Mouse (Mus musculus) neural tube, embryonic 12.5 days (tissue): ENCODE measurements around the gene Haus7. TPM values are rescaled to one million over a fixed set of nuclear protein-coding genes. Genes with fewer than 3 reads are reported as not detected.
"Not testable (repeated sequence)": the region's sequence is repeated elsewhere in the genome, so short reads cannot be mapped to it uniquely, and the experiment has no call there.

Experiments
- ATAC-seq: fragments of 200-750 bp; cut with Nextera tagmentation; 2 replicates; pipeline ENCODE4 v1.8.0; 2017; ENCODE audit warnings: low read depth, mild to moderate bottlenecking, moderate TSS enrichment, moderate library complexity; ENCODE audit not compliant: low FRiP score
- H3K27ac ChIP-seq: fragments of 300-500 bp; sonication (generic); 2 replicates; pipeline ENCODE4 v1.5.1; 2016
- H3K27me3 ChIP-seq: fragments of 300-500 bp; sonication (generic); replicated peaks from 2 replicates; pipeline ENCODE4 v1.6.1; 2016; ENCODE audit warnings: mild to moderate bottlenecking
- H3K36me3 ChIP-seq: fragments of 300-500 bp; sonication (generic); 2 replicates; pipeline ENCODE4 v1.6.1; 2016; ENCODE audit warnings: mild to moderate bottlenecking
- H3K4me1 ChIP-seq: fragments of 300-500 bp; sonication (generic); 2 replicates; pipeline ENCODE4 v1.6.1; 2016
- H3K4me2 ChIP-seq: fragments of 300-500 bp; sonication (generic); replicated peaks from 2 replicates; pipeline ENCODE4 v1.6.1; 2016; ENCODE audit warnings: mild to moderate bottlenecking
- H3K4me3 ChIP-seq: fragments of 300-500 bp; sonication (generic); 2 replicates; pipeline ENCODE4 v1.5.1; 2016
- H3K9ac ChIP-seq: fragments of 300-500 bp; sonication (generic); 2 replicates; pipeline ENCODE4 v1.6.1; 2016; ENCODE audit warnings: mild to moderate bottlenecking
- H3K9me3 ChIP-seq: fragments of 300-500 bp; sonication (generic); 2 replicates; pipeline ENCODE4 v1.6.1; 2016; ENCODE audit warnings: mild to moderate bottlenecking
- WGBS: fragments of 180-500 bp; shearing (Covaris S2); methylation state at CpG from one replicate; pipeline ENCODE4 v1.1.7; 2016; 5-methylcytosine and 5-hydroxymethylcytosine counted together
- polyA plus RNA-seq: library from polyadenylated mRNA; unstranded; fragments of >200 nt; fragmentation: Nextera tagmentation; extraction: Ambion mirVana; gene quantifications from 2 replicates; pipeline ENCODE4 v1.2.1, GENCODE M21; 2016

The Haus7 gene
- polyA plus RNA-seq, 1 experiment from 2014 or later: 62.8 TPM

GRCm38 (mm10) chrX:73451949-73452348 is 6.9 kb downstream of the Haus7 start:
- H3K36me3 ChIP-seq: no peaks in the 10 kb centered on the region; the same call in 1 of the 2 replicates
- H3K27me3 ChIP-seq: no peaks in the 10 kb centered on the region
- no peak for ATAC-seq
- H3K27ac ChIP-seq: no peak overlapping the region
- WGBS: 29% methylated on average over 2 of the region's 2 CpGs
- H3K4me3 ChIP-seq: no peak overlapping the region
- H3K9me3 ChIP-seq: no peaks in the 10 kb centered on the region
- H3K4me2 ChIP-seq: no peak overlapping the region
- H3K9ac ChIP-seq: no peak overlapping the region
- no peaks in the 10 kb centered on the region for H3K4me1 ChIP-seq

DNA sequence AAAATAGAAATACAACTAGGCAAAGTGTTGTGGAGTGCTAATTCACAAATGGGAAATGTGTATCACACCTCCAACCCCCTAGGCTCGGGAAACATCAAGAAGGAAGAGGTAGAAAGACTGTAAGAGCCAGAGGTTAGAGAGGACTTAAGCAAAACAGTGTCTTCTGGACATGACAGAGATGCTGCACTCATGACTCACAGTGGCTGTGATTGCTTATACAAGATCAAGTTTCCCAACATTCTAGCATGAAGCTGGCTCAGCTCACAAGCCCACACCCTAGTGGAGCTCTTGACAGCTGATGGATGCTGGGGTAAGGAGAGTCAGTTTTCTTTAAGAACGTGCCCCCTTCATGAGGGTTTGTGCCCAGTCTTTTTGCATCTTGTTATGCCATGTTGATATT is 17.4 kb downstream of the Haus7 start:
- Histone ChIP-seq H3K27me3 (no peaks in the 10 kb centered on the region), H3K36me3 (0 out of 2 replicates have a peak, but pooled peaks cover 3% of the 10 kb centered on the region), H3K4me2 (no peak overlapping the region), H3K4me3 (no peak overlapping the region), H3K27ac (no peak overlapping the region), H3K9ac (no peak overlapping the region), H3K4me1 (no peaks in the 10 kb centered on the region), H3K9me3 (no peaks in the 10 kb centered on the region)
- WGBS: 77% methylated on average over 2 of the region's 2 CpGs
- ATAC-seq: no peak

DNA sequence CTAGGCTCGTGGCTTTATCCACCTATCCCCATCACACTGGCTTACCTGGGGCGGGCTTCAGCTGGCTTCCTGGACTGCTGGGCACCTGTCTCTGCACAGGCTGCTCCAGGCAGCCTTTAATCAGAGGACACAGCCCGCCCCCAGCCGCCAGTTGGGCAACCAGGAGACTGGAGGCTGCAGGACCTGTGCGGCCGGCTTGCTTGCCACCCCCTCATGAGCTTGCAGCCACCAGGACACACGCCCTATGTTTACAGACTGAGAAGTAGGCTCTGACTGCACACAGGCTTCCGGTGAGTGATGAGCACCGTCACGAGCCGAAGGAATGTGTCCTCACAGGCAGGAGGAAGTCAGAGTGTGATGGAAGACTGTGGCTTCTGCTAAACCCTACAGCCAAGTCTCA is 23.6 kb downstream of the Haus7 start, which contains the start of gene Trex2:
TSS of gene Trex2 (minus strand) at position 93 of the 400 bp plus-strand sequence.
- ATAC-seq: no peak

DNA sequence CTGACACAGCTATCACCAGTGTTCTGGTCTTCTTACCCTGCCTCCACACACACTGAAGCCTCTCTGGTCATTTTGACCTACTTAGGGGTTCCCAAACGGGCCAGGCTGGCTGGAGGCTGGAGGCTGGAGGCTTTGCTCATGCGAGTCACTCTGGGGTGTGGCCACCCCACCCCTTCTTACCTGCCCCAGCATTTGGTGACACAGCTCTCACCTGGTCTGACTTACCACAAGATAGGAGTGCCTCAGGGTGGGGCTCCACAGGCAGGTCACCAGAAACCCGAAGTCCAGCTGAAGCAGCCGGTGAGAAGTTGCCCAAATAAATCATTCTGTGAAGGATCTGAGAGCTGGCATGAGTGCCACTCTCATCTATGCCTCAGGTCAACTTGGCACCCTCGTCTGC is 26.0 kb downstream of the Haus7 start:
- ATAC-seq: no peak
- H3K4me2 ChIP-seq: no peak overlapping the region

More for the DNA sequence above, 23.6 kb downstream of the Haus7 start, which contains the start of gene Trex2:
- no peak within 1 kb of the TSS for H3K4me3 ChIP-seq
- H3K4me1 ChIP-seq: no peaks in the 10 kb centered on the region
- no peak within 1 kb of the TSS for H3K4me2 ChIP-seq
- H3K27me3 ChIP-seq: no peaks in the 10 kb centered on the region
- 0 out of 2 replicates have a peak, but pooled peaks cover 5% of the 10 kb centered on the region for H3K36me3 ChIP-seq
- no peak within 1 kb of the TSS for H3K27ac ChIP-seq
- no peaks in the 10 kb centered on the region for H3K9me3 ChIP-seq
- H3K9ac ChIP-seq: no peak within 1 kb of the TSS
- 86% methylated on average over 11 of the region's 11 CpGs for WGBS

GRCm38 (mm10) chrX:73430036-73430435 is 28.8 kb downstream of the Haus7 start:
- no peaks in the 10 kb centered on the region for H3K36me3 ChIP-seq
- no peaks in the 10 kb centered on the region for H3K4me1 ChIP-seq
- ATAC-seq: no peak
- no peak overlapping the region for H3K27ac ChIP-seq
- no peak overlapping the region for H3K9ac ChIP-seq
- 80% methylated on average over 2 of the region's 2 CpGs for WGBS
- H3K9me3 ChIP-seq: no peaks in the 10 kb centered on the region
- no peak overlapping the region for H3K4me3 ChIP-seq
- H3K4me2 ChIP-seq: no peak overlapping the region
- H3K27me3 ChIP-seq: no peaks in the 10 kb centered on the region

More for the DNA sequence above, 26.0 kb downstream of the Haus7 start:
- 76% methylated on average over 5 of the region's 5 CpGs for WGBS
- Histone ChIP-seq H3K4me1 (no peaks in the 10 kb centered on the region), H3K9me3 (no peaks in the 10 kb centered on the region), H3K4me3 (no peak overlapping the region), H3K36me3 (0 out of 2 replicates have a peak, but pooled peaks cover 5% of the 10 kb centered on the region), H3K9ac (no peak overlapping the region), H3K27ac (no peak overlapping the region), H3K27me3 (no peaks in the 10 kb centered on the region)

DNA sequence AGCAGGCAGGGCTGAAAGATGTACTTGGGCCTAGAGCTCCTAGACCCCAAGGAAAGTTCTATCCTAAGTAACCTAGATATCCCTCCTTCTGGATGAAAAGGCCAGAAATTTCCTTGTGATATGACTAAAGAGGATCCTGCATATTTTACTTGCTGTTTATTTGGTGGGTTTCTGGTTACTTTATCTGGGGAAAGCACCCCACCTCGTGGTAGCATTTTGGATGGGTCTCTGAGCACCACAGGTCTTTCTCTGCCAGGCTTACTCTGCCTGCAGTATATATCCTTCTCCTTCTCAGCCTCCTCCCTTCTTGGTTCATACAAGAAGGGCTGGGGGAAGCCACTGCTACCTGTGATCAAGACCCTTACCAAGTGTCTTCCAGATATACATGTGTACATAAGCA is 46.1 kb downstream of the Haus7 start:
- Histone ChIP-seq H3K9ac (no peak overlapping the region), H3K27ac (no peak overlapping the region), H3K9me3 (no peaks in the 10 kb centered on the region), H3K4me2 (no peak overlapping the region), H3K4me3 (no peak overlapping the region), H3K4me1 (no peaks in the 10 kb centered on the region), H3K27me3 (no peaks in the 10 kb centered on the region), H3K36me3 (no peaks in the 10 kb centered on the region)
- ATAC-seq: no peak
- 24% methylated on average over 1 of the region's 1 CpGs for WGBS

DNA sequence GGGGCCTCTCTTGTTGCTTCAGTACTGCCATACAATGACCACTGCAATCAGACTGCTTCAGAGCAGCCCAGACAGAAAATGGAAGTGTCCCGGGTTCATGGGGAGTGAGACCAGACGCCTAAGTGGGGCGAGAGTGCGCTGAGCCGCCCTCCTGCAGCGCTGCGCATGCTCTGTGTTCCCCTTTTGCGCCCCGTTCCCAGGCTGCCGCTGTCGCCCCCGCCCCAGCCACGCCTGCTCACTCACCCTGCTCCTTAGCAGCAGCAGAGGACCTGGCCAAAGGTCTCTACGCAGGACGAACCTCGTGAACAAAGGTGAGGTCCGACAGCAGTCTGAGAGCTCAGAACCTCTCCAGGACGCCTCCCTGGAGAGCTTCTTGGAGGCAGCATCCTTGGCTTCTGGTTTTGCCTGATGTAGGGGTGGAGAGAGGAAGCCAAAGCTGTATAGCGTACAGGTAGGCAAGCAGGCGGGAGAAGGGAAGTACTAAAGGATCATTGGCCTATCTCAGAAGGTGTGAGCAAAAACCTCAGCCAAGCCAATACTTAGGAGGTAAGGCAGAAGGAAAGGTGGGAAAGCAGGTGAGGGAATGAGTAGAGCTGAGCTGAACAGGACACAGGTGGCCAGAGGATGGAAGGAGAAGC is 47.8 kb downstream of the Haus7 start, which contains the start of gene Zfp92:
TSS of gene Zfp92 (plus strand) at position 217 of the 638 bp plus-strand sequence.
- Histone ChIP-seq H3K4me2 (peak within 1 kb of the TSS; percentile 57), H3K9me3 (no peaks in the 10 kb centered on the region), H3K27me3 (no peaks in the 10 kb centered on the region), H3K36me3 (no peaks in the 10 kb centered on the region), H3K27ac (no peak within 1 kb of the TSS), H3K9ac (no peak within 1 kb of the TSS), H3K4me3 (peak within 1 kb of the TSS; percentile 21), H3K4me1 (no peaks in the 10 kb centered on the region)
- 22% methylated on average over 20 of the region's 20 CpGs for WGBS
- ATAC-seq: no peak

DNA sequence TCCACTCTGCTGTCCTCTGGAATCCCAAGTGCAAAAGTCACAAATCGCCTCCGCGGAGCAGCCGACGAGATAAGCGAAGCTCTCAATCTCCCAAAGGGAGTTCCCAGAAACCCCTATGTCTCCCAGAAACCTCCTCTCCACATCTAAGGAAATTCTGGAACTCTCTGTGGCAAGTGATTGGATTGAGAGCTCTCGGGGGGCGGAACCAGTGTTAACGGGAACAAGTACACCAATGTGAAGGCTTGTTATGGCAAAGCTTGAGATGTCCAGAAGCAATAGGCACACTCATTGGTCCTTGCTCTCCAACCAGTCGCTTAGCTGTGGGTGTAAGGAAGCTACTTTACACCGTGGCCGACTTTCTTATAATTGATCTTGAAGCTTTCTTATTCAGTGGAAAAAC is 57.2 kb downstream of the Haus7 start:
- Histone ChIP-seq H3K9ac (no peak overlapping the region), H3K27me3 (no peaks in the 10 kb centered on the region), H3K4me3 (no peak overlapping the region), H3K4me1 (no peaks in the 10 kb centered on the region), H3K27ac (no peak overlapping the region), H3K4me2 (no peak overlapping the region), H3K9me3 (no peaks in the 10 kb centered on the region), H3K36me3 (no peaks in the 10 kb centered on the region)
- 93% methylated on average over 12 of the region's 12 CpGs for WGBS
- no peak for ATAC-seq

DNA sequence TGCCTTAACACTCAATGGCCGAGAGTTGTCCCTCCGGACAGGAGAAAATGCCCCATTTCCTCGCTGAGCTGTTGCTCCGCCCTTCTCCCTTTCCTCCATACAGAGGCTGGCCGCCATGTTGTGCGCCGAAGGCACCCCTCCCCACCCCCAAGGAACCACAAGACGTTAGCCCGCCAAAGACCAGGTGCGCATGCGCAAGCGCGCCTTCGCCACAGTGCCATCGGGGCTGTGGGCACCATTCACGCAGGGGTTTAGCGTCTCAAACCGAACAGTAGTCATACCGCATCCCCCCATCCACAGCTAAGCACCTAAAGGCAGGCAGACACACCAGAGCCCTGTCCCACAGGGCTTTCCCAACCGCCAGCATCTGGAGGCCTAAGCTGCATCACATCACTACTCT is 57.9 kb downstream of the Haus7 start:
- 90% methylated on average over 20 of the region's 20 CpGs for WGBS
- no peak for ATAC-seq
- Histone ChIP-seq H3K9me3 (no peaks in the 10 kb centered on the region), H3K4me1 (no peaks in the 10 kb centered on the region), H3K27me3 (no peaks in the 10 kb centered on the region), H3K27ac (no peak overlapping the region), H3K4me2 (no peak overlapping the region), H3K4me3 (no peak overlapping the region), H3K36me3 (no peaks in the 10 kb centered on the region), H3K9ac (no peak overlapping the region)

DNA sequence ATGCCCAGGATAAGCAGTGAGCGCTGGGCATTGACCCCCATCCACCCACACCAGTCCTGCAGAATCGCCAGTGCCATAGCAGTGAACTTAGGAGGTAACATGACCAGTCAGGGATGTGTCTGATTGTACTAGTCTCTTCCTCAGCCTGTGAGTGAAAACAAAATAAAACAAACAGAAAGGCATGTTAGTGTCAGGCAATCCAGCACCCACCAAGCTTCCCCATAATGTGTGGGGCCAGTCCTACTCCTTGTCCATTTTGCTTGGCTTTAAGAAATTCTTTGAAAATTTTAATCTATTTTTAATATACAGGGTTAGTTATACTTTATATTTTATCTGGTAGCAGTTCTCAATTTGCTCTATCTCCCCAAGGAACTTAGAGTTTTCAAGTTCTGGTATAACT is 60.2 kb downstream of the Haus7 start, which contains the start of gene Gm18336:
TSS of gene Gm18336 (minus strand) at position 101 of the 400 bp plus-strand sequence.
- H3K36me3 ChIP-seq, H3K4me1 ChIP-seq, H3K4me3 ChIP-seq, H3K9ac ChIP-seq, H3K27ac ChIP-seq, ATAC-seq, H3K4me2 ChIP-seq, H3K9me3 ChIP-seq, H3K27me3 ChIP-seq: not testable (repeated sequence)
- WGBS: 65% methylated on average over 2 of the region's 2 CpGs

DNA sequence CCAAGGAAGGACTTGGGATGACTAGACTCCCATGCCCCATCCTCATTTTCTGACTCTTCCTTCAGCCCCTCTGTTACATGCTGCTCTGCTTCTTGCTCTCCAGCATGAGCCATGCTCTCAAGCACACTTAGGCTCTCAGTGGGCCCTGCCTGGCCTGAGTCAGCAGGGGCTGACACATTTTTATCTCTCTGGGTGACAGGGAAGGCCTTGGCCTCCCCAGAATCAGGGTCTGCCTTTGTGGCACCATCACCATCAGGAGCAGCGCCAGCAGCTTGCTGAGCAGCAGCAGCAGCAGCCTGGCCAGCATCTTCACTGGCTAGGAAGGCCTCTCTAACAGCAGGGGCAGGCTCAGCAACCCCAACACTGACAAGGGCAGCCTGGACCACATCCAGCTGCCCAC is 62.4 kb downstream of the Haus7 start:
- H3K4me2 ChIP-seq: no peak overlapping the region
- no peak overlapping the region for H3K9ac ChIP-seq
- no peaks in the 10 kb centered on the region for H3K4me1 ChIP-seq
- no peaks in the 10 kb centered on the region for H3K27me3 ChIP-seq
- no peak for ATAC-seq
- no peaks in the 10 kb centered on the region for H3K9me3 ChIP-seq
- no peak overlapping the region for H3K27ac ChIP-seq
- H3K4me3 ChIP-seq: no peak overlapping the region
- H3K36me3 ChIP-seq: no peaks in the 10 kb centered on the region
- 86% methylated on average over 1 of the region's 1 CpGs for WGBS

GRCm38 (mm10) chrX:73391481-73391880 is 67.4 kb downstream of the Haus7 start:
- WGBS: 85% methylated on average over 4 of the region's 4 CpGs
- H3K27me3 ChIP-seq: no peaks in the 10 kb centered on the region
- no peak overlapping the region for H3K27ac ChIP-seq
- H3K4me2 ChIP-seq: no peak overlapping the region
- ATAC-seq: no peak
- H3K36me3 ChIP-seq: no peaks in the 10 kb centered on the region
- no peak overlapping the region for H3K4me3 ChIP-seq
- no peaks in the 10 kb centered on the region for H3K4me1 ChIP-seq
- no peak overlapping the region for H3K9ac ChIP-seq
- H3K9me3 ChIP-seq: no peaks in the 10 kb centered on the region
